Mouse (Mus musculus): ENCODE measurements around the gene Sv2c.

Sv2c gene

DNA sequence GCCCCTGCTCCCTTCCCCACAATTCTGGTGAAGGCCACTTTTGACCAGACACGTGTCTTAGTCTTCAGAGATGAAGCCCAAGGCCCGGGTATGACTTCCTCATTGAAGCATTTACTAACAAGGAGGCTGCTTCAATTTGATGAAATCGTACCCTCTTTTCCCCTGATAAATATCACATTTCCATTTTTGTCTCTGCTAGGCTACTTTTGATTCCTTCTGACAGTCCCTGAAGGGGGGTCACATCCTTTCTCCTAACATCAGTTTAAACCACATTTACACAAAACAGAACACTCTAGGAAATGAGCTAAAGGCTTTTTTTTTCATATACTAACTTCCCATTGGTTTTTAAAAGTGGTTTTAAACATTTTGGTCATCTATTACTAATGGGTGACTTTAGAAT, 79.6 kb downstream of the Sv2c start:
- no peak for DNase-seq (ENCODE audit: low read depth, low spot score)

DNA sequence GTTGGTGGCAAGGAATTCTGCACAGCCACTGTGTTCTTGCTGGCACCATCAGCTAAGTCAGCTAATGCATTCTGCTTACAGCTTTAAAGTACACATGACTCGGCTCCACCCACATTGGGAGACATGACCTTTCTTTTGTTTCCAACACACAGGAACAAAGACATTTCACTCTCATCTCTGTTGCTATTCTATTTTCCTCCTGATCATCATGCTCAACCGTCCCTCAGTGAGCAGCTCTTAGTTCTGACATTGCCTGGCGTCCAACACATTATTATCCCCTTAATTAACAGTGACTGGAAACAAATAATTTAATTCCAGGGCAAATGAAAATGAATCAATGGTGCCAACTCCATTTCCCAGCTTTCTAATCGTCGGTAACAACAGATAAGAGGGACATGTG, 87.0 kb downstream of the Sv2c start:
- no peak for DNase-seq (ENCODE audit: low read depth, low spot score)

DNA sequence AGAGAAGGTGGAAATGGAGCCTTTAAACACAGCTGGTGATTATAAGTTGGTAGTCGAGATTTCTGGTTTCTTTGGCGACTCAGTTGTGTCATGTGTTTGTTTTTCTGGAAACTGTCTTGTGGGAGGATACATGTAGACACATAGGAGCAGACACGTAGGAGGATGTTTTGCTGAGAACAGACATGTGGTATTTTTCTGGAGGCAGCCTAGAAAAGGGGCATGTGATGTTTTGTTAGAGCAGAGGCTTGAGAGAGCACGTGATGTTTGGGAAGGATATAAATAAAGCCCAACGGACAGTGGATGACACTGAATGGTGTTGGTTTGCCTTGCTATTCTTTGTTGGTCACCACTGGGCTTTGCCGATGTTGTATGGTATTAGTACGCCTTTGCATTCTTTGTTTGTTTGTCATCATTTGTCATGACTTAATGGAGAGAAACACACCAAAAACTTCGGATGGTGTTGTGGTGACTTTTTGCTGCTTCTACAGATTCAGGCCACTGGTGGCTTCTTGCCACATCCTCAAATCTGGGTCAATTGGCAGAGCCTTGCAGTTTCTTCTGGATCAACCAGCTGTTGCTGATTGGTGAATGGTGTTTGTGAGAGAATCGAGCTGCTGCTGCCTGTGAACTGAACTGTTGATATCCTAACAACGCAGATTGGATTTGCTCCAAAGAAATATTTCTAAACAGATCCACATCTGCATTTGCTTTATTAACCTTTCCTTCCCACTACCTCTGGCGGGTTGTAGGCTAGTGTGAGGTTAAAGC, 91.9 kb downstream of the Sv2c start:
- DNase-seq (ENCODE audit: low read depth, low spot score), result peak; percentile 1

- peak; percentile 48 for DNase-seq (ENCODE audit: low read depth, low spot score)
Observed at GRCm38 (mm10) chr13:96039536-96039935, 92.8 kb downstream of the Sv2c start.

GRCm38 (mm10) chr13:96030368-96031223, 101.8 kb downstream of the Sv2c start:
- peak; percentile 60 for DNase-seq (ENCODE audit: low read depth, low spot score)

- DNase-seq (ENCODE audit: low read depth, low spot score), result no peak
Observed at GRCm38 (mm10) chr13:96023858-96024257, 108.5 kb downstream of the Sv2c start.

GRCm38 (mm10) chr13:96015516-96015915, 116.9 kb downstream of the Sv2c start:
- peak; percentile 23 for DNase-seq (ENCODE audit: low read depth, low spot score)

DNA sequence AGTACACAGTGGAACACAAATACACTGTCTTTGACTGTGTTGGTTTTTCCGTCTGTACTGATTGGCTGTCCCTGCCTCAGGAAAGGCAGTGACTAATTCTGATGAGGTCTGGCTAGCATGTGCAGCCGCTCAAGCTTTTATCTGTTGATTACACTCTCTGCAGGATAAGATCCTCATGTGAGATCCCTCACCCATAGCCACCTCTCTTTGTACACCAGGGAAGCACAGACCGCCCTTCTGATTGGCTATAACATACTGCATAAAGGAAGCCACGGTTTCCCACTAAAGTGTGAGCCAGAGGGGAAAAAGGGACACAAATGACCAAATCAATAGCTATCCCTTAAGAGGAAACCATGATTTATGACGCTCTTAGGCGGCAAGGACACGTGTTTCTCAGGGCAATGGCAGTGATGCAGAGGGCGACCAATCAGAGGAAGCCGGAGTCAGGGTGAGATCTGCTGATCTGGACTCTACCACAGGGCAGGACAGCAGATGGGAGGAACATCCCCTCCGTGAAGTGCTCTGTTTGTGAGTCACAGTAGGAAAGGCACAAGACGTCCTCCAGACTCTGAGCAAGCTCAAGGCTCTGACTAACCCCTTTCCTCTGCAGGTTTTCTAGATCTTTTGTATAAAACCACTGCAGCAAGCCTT, 121.4 kb downstream of the Sv2c start:
- DNase-seq (ENCODE audit: low read depth, low spot score), result peak; percentile 69

DNA sequence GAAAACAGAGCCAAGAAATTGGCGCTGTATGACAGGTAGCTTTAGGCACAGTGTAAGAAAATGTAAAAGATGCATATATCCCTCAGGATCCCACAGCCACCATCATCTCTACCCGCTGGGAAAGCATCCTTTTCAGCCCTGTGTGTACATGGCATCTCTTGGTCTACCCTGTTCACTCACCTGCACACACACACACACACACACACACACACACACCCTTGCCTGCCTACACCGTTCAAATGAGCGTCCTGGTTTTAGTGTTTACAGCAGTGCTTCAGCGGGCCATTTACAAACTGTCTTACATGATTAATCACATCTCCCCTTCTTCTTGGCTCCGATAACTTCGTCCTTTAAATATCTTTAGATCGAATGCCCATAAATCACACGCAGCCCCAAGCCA, 123.4 kb downstream of the Sv2c start:
- DNase-seq (ENCODE audit: low read depth, low spot score), result no peak

DNA sequence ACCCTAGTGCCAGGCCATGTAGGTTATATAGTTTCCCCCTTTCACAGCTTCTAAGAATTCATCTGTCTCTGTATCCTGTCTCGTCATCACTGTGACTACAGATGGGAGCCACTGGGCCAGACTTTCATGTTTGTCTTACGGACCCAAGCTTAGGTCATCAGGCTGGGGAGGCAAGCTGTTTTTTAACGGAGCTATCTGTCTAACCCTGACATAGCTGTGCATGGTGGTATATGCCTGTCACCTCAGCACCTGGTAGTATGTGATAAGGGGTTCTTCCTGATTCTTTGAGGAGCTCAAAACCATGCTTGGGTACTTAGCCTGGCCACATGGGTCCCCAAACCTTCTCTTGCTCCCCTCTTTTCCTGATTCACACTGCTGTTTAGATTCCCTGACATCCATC, 124.2 kb downstream of the Sv2c start:
- no peak for DNase-seq (ENCODE audit: low read depth, low spot score)

GRCm38 (mm10) chr13:96003539-96003938, 128.8 kb downstream of the Sv2c start:
- no peak for DNase-seq (ENCODE audit: low read depth, low spot score)

DNA sequence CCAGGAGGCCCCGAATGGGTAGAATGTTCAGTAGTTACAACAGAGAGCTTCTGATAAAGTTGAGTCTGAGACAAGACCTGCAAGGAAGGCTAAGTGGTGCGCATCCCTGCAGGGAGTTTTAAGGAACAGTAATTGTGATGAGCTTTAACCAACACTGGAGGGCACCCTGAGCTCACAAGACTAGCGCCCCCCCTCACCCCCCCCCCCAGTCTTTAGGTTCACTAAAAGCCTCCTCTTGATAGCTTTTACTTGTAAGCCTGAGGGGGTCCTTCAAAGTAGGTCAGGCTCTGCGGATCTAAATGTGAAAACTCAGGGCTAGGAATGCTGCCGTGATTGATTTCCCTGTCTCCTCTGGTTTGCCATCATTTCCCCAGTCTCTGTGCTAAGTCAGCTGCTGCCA, 129.9 kb downstream of the Sv2c start:
- DNase-seq (ENCODE audit: low read depth, low spot score), result peak; percentile 16

DNA sequence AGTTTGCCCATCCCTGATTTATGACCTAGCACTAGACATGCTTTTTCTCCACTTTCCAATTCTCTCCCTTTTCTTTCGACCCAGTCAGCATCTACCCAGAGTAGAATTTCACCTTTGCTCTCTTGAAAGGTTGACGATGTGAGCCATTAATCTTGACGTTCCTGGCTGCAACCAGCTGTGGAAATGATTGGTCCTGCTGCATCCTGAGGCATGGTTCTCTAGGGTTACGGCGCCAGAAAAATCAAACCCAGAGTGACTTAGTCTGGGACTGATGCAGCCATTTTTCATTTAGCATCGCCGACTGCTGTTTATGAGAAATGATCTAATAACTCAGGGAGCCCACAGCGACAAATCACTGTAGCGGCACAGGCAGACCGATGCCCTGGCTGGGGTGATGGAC, 133.0 kb downstream of the Sv2c start:
- no peak for DNase-seq (ENCODE audit: low read depth, low spot score)

GRCm38 (mm10) chr13:95997294-95997693, 135.1 kb downstream of the Sv2c start:
- DNase-seq (ENCODE audit: low read depth, low spot score), result no peak

- DNase-seq (ENCODE audit: low read depth, low spot score), result no peak
Observed at GRCm38 (mm10) chr13:95994705-95995703, 137.4 kb downstream of the Sv2c start.

- DNase-seq (ENCODE audit: low read depth, low spot score), result peak; percentile 31
Observed at GRCm38 (mm10) chr13:95988181-95988580, 144.2 kb downstream of the Sv2c start.

DNA sequence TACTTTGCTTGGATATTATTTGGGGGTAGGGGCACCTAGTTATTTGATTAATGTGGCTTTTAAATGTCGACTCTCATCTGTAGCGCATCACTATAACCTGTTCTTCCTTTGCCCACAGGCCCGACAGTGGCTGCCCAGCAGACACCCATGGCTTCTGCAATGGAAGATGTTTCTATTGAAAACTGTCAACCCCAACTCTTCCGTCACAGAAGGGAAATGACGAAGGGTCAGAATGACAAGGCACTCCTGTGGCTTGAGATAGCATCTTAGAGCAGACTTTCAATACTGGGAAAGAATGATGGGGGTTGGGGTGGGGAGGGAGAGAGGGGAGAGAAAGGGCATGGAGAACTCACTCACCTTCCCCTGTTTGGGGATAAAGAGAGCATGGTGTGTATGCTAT, 145.2 kb downstream of the Sv2c start:
- DNase-seq (ENCODE audit: low read depth, low spot score), result no peak

DNA sequence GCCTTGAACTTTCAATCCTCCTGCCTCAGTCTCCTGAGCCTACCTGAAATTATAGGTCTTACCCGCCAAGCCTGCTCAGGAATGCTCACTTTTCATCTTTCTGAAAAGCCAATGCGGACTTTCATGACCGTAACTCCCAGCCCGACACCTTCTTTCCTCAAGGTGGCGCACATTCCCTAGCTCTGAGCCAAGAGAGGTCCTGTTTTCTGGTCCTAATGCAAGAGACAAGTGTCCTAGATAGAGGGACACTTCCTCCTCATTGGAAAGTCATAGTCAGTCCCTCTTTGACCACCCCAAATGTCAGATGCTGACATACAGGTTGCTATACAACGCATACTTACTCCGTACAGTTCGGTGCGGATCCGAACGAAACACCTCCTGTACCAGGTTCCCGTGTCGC, 146.0 kb downstream of the Sv2c start:
- DNase-seq (ENCODE audit: low read depth, low spot score), result peak; percentile 24

DNA sequence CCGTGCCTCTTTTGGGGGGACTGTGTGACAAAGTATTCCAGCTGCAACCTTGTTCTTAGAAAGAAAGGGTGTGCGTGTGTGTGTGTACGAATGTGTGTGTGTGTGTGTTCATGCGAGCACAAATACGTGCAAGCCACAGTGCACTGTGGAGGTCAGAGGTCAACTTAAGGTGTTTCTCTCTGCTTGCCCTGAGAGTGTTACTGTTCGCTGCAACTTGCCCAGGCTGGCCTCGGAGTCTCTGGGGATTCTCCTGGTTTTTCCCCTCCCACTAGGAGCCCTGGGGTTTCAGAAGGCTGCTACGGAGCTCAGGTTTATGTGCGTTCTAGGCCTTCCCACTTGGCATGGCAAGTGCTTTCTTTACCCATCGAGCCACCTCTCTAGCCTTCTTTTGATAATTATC, 157.2 kb downstream of the Sv2c start:
- no peak for DNase-seq (ENCODE audit: low read depth, low spot score)

DNA sequence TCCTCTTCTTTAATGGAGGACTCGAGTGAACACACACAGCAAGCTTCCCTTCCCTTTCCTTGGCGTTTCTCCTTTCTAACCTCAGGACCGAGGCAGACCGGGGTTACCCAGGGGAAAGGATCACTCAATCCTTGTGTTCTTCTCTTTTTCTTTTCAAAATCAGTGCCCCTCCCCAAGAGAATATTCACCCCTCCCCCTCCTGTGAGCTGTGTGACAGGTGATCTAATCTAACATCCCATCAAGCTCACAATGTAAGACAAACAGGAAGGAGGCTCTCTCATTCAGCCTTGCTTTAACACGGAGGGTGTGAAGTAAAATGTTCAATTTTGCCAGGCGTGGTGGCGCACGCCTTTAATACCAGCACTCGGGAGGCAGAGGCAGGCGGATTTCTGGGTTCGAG, 158.3 kb downstream of the Sv2c start:
- DNase-seq (ENCODE audit: low read depth, low spot score), result no peak

DNA sequence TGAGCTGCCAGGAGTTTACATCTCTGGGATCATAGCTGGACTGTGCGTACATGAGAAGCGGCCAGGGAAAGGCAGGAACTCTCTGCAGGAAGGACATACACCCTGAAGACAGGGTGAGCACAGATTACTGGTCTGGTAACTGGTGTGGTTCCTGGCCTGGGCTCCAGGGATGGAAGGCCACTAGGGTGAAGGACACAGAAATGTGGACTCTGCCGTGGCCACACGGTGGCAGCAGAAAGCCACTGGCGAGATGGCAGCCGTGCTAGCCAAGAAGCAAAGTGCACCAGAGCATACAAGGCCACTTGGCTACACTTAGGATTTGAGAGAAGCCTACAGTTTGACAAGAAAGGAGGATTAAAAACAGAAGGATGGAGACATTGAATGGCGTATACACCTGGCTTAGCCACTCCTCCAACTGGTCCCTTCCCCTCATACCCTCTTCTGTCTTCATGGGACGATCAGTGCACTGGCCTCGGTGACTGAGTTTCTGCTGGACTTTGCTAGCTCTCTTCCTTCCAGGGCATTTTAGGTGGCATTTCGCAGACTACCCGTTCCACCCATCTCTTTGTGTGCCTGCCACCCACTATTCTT, 158.9 kb downstream of the Sv2c start:
- peak; percentile 74 for DNase-seq (ENCODE audit: low read depth, low spot score)
